Mouse (Mus musculus): Measurements from ENCODE around the gene Tnfaip8l3.
"Not testable (repeated sequence)": the region's sequence is repeated elsewhere in the genome, so short reads cannot be mapped to it uniquely, and the experiment has no call there.

Gene Tnfaip8l3

DNA sequence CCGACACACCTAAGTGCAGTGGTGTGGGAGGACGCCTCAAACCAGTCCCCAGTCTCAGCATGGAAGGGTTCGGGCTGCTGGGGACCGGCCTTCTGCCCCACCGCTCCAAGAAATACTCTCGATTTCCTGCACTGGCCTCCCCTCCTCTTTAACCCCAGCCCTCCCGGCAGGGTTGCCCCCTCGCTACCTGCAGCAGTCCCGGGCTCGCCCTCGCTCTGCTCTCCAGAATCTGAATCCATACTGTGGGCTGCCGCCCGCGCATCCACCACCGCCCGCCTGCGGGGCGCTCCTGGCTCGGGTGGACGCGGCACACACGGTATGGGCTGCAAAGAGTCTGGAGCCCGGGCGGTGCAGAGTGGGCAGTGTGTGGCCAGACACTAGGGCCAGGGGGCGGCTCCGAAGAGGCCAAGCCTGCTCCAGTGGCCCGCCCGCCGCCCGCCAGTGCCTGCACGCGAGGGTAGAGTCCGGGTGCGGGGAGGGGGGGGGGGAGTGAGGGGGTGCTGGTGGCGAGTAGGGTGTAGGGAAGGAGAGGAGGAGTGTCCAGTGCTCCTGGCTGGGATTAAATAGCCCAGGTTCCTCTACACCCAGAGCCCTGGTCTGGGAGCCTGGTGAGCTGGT lies at the start of gene Tnfaip8l3:
Tnfaip8l3 (minus strand) TSS at position 357 of the 618 bp plus-strand sequence.
- DNase-seq: peak; percentile 69

DNA sequence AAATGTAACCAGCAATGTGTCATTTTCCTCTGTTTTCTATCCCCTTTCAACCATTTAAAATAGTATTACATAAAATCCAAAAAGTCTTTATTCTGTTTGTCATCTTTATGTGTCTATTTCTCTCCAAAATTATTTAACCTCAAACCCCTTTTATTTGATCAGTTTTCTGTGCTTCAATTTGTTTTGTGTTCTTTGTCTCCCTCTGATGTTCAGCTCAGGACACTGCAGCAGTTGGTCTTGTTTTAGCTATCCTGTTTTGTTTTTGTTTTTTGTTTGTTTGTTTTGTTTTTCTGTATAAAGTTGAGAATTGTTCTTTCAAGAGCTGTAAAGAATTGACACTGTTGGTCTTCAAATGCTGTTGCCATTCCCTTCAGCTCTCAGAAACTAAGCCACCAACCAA lies 44.5 kb upstream of the Tnfaip8l3 start:
- DNase-seq: peak; percentile 26

DNA sequence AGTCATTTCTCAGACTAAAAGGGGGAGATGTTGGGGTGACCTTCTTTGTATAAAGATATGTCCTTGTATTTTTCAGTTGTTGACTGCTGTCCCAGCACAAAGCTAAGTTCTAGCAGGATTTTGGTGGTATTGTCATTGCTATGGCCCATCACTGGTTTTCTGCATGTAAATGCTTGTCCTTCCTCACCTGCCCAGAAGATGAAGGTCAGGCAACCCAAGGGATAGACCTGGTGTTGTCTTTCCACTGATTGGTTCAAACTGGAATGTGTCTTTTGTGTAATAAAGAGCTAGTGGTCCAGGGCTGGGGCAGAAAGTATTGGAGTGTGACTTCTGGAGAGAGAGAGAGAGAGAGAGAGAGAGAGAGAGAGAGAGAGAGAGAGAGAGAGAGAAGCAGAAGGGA lies 30.4 kb upstream of the Tnfaip8l3 start:
- no peak for DNase-seq

DNA sequence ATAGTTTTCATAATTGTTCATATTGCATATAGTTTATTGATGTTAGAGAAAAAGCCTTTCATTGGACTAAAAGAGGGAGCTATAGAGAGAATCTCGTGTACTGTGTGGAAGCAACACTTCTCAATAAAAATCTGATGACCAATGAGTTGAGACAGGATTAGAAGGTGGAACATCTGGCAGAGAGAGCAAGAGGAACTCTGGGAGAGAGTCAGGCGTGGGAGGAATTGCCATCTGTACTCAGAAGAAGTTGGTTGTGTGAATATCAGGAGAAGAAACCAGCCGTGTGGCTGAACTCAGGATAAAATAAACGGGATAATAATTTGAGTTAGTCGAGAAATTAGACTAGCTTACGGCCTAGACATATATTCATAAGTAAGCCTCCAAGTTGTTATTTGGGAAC lies 28.9 kb upstream of the Tnfaip8l3 start:
- DNase-seq: no peak

DNA sequence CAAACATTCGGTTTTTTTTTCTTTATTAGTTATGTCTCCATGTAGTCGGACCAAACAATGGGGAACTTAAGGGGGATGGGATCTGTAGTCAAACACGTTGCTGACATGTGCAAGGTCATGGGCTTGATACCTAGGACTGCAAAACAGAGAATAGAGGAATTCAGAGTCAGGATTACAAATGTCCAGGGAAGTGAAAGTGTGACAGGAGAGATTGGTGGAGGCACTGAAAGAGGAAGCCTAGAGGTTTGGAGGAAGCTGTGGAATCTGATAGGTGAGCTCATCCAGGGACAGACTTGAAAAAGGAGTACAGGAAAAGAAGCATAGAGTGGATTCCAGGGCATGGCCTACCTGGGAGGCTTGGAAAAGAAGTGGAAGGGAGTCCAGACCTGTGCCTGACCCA lies 16.1 kb upstream of the Tnfaip8l3 start:
- no peak for DNase-seq

DNA sequence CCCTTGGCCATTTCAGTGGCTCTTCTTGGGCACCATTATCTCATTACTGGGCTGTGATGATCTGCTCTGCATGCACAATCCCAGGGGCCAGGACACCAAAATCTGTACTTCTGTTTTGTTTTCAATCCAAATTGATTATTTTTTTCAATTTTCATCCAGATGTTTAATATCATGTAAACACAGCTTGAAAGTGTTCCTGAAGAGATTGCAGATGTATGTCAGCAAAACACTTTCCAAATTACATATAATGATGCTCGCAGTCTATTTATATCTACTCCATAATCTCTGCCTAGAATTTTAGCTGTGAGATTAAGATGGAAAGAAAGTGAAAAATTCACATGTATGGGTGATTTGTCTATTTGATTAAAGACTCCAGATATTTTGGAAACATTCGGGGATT lies 9.6 kb upstream of the Tnfaip8l3 start:
- DNase-seq: no peak

DNA sequence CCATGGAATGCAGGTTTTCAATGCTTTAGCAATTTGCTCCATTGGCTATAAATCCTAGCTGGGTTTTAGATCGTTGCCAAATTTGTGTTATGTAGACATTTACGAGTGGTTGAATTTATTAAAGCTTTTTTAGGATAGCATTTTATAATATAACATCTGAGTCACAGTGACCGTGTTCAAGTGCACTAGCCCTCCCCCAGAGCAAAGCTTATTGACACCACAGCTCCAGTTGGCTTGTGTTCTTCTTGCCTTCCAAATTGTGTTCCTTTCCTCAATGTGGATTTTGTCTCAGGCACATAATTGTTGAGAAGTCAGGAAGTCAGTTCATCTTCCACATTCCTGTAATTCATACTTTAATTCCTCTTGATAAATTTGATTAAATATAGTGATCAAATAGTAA lies 6.7 kb upstream of the Tnfaip8l3 start:
- DNase-seq: no peak

DNA sequence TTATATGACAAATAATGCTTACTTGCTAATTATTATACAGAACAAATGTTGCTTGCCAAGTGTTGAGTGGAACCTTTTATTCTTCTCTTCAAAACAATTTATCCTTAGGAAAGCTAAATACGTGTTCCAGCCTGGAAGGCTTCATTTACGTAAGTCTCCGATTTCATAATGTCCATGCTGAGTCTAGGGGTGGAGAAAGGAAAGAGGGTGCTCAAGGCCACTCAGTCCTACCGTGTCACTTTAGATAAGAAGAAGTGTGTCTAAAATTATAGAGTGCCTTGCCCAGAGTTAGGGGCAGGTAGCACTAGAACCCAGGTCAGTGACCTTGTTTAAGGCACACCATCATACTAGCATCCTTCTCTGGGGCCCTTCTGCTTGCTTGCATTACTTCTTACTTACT lies 5.5 kb upstream of the Tnfaip8l3 start:
- no peak for DNase-seq

DNA sequence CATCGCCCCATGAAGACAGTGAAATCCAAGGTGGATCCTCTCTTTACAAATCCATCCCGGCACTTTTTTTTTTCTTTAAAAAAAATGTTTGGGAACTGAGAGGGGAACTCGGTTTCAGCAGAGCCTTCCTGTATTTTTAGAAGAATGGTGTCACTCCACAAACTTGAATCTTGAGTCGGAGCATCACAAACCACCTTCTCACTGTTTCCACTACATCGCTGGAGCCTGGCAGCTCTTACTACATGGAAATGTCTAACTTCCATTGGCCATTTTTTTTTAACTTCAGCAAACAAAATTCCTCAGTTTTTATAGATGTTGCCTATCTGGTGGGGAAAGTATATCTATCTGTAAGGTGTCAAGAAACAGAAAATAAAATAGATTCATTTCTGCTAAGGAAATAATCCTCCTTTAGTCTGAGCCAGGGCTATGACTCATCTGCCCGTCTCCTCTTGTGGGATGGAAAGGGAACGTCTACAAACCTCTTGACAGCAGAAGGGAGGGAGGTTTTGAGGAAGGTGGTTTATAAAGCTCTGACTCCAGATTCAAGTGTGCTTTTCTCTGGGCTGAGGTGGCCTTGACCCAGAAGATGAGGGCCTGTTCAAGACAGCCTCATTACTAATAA lies 3.4 kb upstream of the Tnfaip8l3 start:
- DNase-seq: no peak

DNA sequence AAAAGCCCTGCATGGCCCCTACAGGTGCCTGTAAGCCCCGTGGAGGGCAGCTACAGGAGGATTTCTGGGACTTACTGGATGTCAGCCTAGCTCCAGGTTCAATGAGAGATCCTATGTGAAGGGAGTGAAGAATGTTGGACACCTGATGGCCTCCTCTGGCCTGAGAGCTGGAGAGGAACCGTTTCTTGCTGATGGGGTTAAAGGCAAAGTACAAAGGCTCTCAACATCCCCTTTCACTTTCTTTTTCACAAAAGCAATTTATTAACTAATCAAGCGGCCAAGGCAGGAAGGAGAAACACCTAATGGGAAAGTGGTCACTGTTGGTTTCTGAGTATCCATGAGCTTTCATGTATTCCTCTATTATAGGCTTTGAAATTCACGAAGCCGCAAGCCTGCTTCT lies 1.0 kb upstream of the Tnfaip8l3 start:
- DNase-seq: no peak

DNA sequence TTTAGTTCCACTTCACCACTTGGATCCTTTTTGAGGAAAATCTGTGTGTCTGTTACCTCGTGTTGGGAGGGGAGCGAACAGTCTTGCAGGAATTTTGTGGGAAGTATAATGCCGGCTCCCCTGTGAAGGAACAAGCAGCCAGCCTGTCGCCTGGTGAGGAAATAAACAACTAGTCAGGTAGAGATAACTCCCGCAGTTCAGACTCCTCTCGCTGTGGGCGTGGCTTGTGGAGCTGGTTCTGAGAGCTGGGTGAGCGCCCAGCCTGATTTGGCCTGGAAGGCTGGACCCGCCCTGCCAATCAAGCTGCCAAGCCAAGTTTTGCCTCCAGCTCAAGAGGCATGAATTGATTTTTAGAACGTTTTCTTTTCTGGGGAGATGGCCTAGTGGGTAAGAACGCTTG lies 589 bp upstream of the Tnfaip8l3 start:
- peak; percentile 82 for DNase-seq

DNA sequence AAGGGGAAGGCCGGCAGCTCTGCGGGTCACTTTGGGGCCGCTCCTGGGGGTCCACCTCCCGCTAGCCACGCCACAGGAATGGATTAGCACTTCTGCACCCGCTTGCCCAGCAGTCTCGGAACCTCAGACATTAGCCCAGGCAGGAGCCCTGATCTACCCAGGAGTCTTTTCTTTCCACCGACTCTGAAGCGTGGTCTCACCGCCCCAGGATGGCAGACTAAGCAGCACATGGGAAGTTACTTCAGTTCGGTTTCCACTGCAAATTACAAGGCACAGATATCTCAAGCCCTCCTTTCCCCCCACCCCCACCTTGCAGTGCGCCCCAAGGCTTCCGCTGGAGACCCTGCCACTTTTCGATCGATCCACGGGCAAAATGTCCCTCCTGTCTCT lies 551 bp downstream of the Tnfaip8l3 start:
- DNase-seq: no peak

DNA sequence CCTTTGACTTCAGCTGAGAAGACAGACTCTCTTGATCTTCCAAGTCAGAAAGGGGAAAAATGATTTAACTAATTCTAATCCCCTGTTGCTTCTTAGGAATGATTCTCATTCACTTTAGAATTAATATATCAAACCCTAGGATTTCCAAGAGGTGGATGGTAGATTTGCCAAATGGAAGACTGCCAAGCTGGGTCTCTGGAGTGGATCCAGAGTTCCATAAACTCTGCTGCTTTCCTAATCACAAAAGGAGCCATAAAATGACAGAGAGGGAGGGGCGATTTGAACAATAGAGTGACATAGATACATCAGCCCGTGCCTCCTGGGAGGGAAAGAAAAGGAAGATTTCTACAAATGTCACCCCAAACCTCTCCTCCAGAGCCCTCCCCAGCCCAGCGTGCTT lies 3.4 kb downstream of the Tnfaip8l3 start:
- no peak for DNase-seq

DNA sequence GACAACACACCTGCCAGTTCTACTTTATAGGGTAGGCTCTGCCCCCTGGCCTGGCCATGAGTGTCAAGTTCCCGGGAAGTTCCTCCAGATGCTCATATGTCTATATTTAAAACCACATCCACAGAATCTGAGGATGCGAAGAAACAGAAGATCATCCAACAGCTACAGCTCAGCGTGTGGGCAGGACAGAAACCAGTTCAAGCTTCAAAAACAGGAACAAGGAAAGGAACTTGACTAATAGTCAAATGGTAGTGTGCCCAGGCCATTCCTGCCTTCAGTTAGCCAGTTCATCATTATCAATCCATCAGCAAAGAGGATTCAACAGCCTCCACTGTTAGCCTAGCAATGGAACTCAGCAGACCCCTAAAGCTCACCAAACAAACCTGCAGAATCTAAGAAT lies 4.5 kb downstream of the Tnfaip8l3 start:
- no peak for DNase-seq

DNA sequence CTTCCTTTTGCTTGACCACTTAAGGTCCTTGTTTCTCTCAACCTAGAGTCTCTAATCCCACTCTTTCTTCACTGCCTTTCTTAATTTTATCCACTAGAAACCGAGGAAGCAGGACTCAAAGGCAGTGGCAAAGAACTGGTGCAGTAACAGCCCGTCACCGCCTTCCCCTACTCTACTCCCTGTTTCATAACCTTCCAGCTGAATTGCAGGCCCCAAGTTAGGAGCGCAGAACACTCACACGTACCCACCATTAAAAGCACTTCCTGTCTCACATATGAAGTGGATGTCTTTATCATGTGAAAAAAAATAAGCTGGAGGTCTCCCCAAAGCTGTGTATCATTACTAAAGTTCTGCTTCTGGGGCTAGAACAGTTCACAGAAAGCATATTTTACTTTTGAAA lies 6.5 kb downstream of the Tnfaip8l3 start:
- no peak for DNase-seq

DNA sequence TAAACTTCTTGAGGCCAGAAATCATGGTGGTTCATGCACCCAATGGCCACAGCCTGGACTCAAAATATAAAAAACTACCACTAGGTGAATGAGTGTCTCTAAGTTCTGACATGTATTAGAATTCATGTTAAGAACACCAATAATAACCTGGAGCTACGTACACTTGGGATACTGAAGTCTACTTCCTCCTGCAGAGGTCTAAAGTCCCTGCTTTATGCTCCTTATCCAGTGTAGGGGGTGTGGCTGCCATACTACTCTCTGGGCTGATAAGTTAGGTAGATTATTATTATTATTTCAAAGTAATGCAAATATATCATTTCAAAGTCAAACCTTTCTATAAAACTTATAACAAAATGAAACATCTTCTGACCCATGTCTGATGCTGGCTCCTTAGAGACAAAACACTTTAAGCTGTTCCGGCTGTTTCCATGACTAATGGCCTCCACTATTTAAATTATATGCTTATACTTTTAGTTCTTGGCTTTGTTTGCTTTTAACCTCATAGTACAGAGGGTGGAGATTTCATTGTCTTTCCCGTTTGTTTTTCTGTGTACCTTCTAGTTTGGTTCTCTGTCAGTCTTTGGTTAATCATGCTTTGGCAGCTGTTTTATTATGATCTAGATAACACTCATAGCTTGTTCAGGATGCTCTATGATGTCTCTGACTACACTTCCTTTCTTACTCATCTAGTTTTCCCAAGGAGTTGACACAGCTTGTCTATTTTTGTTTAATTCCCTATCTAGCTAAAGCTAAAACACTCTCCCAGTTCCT lies 16.7 kb downstream of the Tnfaip8l3 start:
- DNase-seq: no peak

DNA sequence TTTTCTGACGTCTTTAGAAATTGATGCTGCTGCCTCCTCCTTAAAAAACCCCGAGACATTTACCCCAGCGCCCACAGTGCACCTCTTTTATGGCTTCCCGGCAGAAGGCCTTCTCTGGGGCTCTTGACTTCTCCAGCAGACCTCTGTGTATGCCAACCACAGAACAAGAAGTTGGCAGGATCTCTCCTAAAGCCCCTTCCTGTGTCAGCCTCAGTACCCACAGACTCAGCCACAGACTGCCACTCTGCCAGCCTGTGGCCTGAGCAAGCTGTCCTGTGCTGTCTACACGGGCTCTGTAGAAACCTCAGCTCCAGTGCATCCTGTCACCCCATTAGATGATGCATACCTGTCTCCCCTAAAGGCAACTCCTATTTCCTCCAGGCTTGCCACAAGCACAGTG lies 19.2 kb downstream of the Tnfaip8l3 start:
- no peak for DNase-seq

DNA sequence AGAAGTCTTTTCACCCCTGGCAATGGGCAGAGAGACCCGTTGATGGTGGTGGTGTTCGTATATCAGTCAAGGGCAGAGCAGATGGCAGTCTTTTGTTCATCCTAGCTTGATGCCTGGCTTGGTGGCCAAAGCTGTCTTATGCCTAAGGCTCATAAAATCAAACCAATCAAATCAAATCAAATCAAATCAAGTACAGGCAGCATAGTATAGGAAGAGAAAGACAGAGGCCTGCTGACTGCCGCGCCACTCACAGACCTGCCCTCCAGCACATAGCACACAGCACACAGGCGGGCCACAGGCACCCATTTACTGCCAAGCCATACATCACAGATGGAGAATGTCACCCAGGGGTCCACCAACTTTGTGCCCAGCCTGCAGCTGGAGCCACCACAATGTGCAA lies 25.1 kb downstream of the Tnfaip8l3 start:
- no peak for DNase-seq

DNA sequence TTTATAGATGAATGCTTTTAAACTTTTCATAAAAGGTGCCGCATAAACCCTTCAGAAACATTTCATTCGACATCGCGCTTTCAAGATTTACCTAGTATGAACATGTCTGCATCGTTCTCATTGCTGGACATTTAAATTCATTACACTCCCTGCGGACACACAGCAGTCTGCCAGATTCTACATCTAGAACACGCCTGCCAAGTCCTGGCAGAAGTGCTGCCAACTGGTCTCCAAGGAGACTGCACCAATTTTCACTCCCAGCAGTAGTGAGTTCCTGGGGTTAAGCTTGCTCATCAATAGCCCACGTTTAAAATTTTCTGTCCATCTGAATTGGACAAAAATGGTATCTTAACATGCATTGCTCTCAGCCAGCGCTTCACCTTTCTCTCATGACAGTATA lies 30.5 kb downstream of the Tnfaip8l3 start:
- no peak for DNase-seq

DNA sequence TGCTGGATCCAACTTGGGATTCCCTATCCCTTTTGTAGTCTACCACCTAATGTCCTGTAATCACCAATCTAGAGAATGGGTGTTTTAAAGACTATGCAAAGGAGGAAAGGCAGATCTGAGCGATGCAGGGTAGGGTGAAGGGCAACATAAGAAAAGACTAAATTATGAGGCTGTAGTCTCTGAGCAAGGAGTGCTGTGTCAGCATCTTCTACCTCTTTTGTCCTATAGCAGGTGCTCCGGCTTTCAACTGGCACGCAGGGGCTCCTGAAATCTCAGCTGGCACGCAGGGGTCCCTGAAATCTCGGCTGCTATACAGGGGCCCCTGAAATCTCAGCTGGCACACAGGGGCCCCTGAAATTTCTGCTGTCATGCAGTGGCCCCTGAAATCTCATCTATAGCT lies 33.5 kb downstream of the Tnfaip8l3 start:
- no peak for DNase-seq

DNA sequence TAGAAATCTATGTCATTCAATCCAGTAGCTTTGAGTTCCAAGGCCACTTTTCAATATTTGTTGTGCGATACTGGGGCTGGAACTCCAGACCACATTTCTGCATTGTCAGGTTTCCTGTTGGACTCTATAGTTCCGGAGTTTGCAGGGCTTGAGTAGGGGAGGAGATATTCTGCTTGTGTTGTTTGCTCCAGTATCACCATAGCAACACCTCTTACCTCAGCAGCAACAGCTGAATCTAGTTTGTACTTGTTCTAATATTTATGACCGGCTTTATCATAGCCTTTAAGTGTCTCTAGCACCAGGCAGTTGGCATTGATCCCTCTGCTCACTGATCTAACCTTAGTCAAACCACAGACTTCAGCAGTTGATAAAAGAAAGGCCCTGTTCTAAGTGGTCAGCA lies 45.4 kb downstream of the Tnfaip8l3 start:
- no peak for DNase-seq

DNA sequence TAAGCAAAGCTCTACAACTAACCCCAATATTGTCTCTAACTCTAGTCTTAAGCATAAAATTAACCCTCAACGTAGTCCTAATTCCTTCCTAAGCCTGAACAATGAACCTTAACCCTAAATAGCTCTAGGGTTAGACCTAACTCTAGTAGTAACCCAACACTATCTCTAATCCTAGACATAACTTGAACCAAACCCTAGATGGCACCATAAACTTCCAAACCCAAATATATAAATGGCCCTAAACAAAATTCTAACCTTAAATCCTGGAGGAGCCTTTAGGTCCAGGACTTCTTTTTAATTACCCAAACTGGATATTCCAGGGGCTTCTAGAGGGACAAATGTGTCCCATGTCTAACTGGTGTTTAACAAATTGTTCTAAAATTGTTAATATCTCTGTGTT lies 73.7 kb downstream of the Tnfaip8l3 start:
- DNase-seq: no peak

DNA sequence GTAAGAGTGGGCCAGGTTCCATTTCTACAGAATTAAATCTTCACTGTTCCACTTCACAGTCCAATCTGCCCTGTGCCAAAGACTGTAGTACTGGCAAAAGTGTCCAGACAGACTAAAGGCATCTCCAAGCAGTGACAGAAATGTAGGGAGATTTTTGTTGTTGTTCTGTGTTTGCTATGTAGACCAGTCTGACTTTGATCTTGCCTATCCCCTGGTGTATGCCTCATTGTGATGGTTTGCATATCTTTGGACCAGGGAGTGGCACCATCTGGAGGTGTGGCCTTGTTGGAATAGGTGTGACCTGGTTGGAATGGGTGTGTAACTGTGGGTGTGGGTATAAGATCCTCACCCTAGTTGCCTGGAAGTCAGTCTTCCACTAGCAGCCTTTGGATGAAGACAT lies 75.6 kb downstream of the Tnfaip8l3 start:
- not testable (repeated sequence) for DNase-seq

DNA sequence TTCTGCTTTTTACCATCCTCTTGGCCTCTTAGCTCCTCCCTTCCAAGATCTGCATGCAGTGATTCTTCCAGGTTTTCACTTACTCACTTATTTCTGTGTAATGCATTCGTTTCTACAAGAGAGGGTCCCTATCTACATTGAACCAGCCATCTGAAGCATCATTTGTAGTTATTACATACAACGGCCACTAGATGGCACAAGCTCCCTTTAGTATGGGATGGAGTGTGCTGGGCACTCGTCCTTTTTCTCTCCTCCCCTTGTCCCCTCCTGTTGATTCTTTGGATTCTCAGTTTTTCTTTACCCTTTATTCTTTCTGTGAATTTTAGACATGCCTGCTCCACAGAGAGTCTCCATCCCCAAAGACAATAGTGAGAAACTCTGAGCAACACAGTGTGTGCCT lies 77.3 kb downstream of the Tnfaip8l3 start:
- peak; percentile 37 for DNase-seq

All from kidney, postnatal 10 days (tissue).